Mouse (Mus musculus) intestine, embryonic 15.5 days (tissue): Measurements from ENCODE around the gene Tex52. TPM values are rescaled to one million over a fixed set of nuclear protein-coding genes. Genes with fewer than 3 reads are reported as not detected.
"Not testable (repeated sequence)": the region's sequence is repeated elsewhere in the genome, so short reads cannot be mapped to it uniquely, and the experiment has no call there.

Experiments
- ATAC-seq: fragments of 200-750 bp; cut with Nextera tagmentation; 2 replicates; pipeline ENCODE4 v1.8.0; 2017; ENCODE audit warnings: moderate TSS enrichment, moderate library complexity
- H3K27ac ChIP-seq: fragments of 300-500 bp; sonication (generic); 2 replicates; pipeline ENCODE4 v1.5.1; 2015; ENCODE audit warnings: mild to moderate bottlenecking, inconsistent platforms
- H3K27me3 ChIP-seq: fragments of 300-500 bp; sonication (generic); replicated peaks from 2 replicates; pipeline ENCODE4 v1.6.1; 2015; ENCODE audit warnings: inconsistent platforms
- H3K36me3 ChIP-seq: fragments of 300-500 bp; sonication (generic); 2 replicates; pipeline ENCODE4 v1.6.1; 2015; ENCODE audit warnings: inconsistent platforms
- H3K4me1 ChIP-seq: fragments of 300-500 bp; sonication (generic); replicated peaks from 2 replicates; pipeline ENCODE4 v1.6.1; 2015; ENCODE audit warnings: inconsistent platforms
- H3K4me2 ChIP-seq: fragments of 300-500 bp; sonication (generic); replicated peaks from 2 replicates; pipeline ENCODE4 v1.6.1; 2015; ENCODE audit warnings: mild to moderate bottlenecking, inconsistent platforms
- H3K4me3 ChIP-seq: fragments of 300-500 bp; sonication (generic); replicated peaks from 2 replicates; pipeline ENCODE4 v1.5.1; 2015; ENCODE audit warnings: inconsistent platforms
- H3K9ac ChIP-seq: fragments of 300-500 bp; sonication (generic); 2 replicates; pipeline ENCODE4 v1.6.1; 2015; ENCODE audit warnings: inconsistent platforms
- H3K9me3 ChIP-seq: fragments of 300-500 bp; sonication (generic); 2 replicates; pipeline ENCODE4 v1.6.1; 2016; ENCODE audit warnings: inconsistent platforms
- WGBS: fragments of 180-500 bp; shearing (Covaris S2); methylation state at CpG from one replicate; pipeline ENCODE4 v1.1.7; 2015; 5-methylcytosine and 5-hydroxymethylcytosine counted together
- polyA plus RNA-seq: library from polyadenylated mRNA; unstranded; fragments of >200 nt; fragmentation: Nextera tagmentation; extraction: Ambion mirVana; gene quantifications from 2 replicates; pipeline ENCODE4 v1.2.1, GENCODE M21; 2015

The Tex52 gene
- polyA plus RNA-seq, 1 experiment from 2014 or later: 0.13 TPM

DNA sequence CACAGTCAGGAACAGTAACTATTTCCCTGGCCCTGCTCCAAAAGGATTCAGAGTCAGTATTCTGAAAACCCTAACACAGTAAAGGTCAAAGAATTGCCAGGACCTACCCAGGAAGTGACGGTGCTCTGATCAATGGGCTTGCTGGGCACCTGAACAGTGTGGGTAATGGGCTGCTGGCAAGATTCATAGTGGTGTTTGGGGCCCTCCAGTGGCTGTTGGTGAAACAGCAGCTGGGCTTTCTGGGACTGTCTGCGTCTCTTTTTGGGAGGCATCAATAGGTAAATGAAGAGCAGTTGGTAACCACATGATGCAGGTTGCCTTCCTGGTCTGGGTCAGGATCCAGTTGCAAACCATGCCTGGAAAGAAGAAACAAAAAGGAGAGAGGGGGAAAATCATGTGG, 16.3 kb upstream of the Tex52 start:
- WGBS: 31% methylated on average over 2 of the region's 2 CpGs
- H3K9me3 ChIP-seq: no peaks in the 10 kb centered on the region
- no peak overlapping the region for H3K27ac ChIP-seq
- H3K9ac ChIP-seq: no peak overlapping the region
- H3K4me3 ChIP-seq: no peak overlapping the region
- H3K4me2 ChIP-seq: no peak overlapping the region
- H3K4me1 ChIP-seq: peaks cover 13% of the 10 kb centered on the region
- no peaks in the 10 kb centered on the region for H3K27me3 ChIP-seq
- ATAC-seq: no peak
- peaks cover 15% of the 10 kb centered on the region for H3K36me3 ChIP-seq

DNA sequence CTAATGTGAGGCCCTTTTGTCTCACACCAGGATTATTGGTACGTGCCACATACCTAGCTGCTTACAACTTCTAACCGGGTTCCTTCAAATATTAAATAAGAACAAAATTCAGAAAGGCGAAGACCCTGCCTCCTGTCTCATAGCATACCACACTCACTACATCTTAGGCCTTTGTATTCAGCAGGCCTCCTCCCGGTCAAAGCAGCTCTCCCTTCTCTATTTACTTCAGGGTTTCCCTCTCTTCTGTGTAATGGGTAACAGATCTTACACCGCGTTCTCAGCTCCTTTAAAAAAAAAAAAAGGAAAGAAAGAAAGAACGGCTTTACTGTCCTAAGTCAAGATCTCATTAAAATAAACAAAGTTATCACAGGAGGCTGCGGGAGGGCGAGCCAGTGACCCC, 13.4 kb upstream of the Tex52 start:
- no peaks in the 10 kb centered on the region for H3K27me3 ChIP-seq
- peak overlapping the region; percentile 96 for H3K27ac ChIP-seq
- H3K36me3 ChIP-seq: peaks cover 22% of the 10 kb centered on the region
- H3K9me3 ChIP-seq: no peaks in the 10 kb centered on the region
- peak overlapping the region; percentile 78 for H3K4me2 ChIP-seq
- WGBS: 13% methylated on average over 9 of the region's 9 CpGs
- ATAC-seq: no peak
- H3K9ac ChIP-seq: peak overlapping the region; percentile 89
- peaks cover 14% of the 10 kb centered on the region for H3K4me1 ChIP-seq
- H3K4me3 ChIP-seq: peak overlapping the region; percentile 98

DNA sequence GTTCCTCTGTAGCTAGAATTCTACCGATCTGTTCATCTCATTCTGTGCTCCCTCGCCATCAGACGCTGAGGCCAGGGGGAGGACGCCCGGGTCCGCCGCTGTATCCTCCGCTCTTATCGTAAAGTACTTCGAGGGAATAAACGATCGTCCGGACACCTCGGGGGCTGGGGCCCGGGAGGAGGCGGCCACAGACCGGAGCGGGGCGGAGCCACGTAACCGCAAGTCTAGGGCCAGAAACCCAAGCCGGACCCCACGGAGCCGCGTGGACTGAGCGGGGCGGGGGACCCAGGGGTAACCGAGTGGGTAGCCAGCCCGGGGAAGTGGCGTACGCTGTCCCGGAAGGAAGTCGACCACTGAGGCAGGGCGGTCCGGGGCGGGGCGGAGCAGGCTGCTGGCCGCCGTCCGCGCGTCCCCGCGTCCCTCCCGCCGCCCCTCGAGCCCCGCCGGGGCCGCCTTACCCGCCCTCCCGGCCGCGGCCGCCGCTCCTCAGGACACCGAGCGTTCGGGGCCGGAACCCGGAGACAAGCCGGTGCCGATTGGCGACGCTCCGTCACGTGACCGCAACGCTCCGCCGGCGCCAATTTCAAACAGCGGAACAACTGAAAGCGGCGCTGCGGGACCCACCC, 12.8 kb upstream of the Tex52 start, which contains the start of the genes Rhno1 and Foxm1:
Rhno1 (minus strand) TSS at position 531 of the 626 bp plus-strand sequence.
Foxm1 (plus strand) TSS at position 587 of the 626 bp plus-strand sequence.
- peak within 1 kb of the TSS; percentile 78 for H3K4me2 ChIP-seq
- no peaks in the 10 kb centered on the region for H3K27me3 ChIP-seq
- ATAC-seq: peak; percentile 93
- under 1% methylated on average over 76 of the region's 76 CpGs for WGBS
- H3K27ac ChIP-seq: peak within 1 kb of the TSS; percentile 96
- peaks cover 14% of the 10 kb centered on the region for H3K4me1 ChIP-seq
- H3K9me3 ChIP-seq: no peaks in the 10 kb centered on the region
- peak within 1 kb of the TSS; percentile 89 for H3K9ac ChIP-seq
- peaks cover 24% of the 10 kb centered on the region for H3K36me3 ChIP-seq
- peak within 1 kb of the TSS; percentile 98 for H3K4me3 ChIP-seq

DNA sequence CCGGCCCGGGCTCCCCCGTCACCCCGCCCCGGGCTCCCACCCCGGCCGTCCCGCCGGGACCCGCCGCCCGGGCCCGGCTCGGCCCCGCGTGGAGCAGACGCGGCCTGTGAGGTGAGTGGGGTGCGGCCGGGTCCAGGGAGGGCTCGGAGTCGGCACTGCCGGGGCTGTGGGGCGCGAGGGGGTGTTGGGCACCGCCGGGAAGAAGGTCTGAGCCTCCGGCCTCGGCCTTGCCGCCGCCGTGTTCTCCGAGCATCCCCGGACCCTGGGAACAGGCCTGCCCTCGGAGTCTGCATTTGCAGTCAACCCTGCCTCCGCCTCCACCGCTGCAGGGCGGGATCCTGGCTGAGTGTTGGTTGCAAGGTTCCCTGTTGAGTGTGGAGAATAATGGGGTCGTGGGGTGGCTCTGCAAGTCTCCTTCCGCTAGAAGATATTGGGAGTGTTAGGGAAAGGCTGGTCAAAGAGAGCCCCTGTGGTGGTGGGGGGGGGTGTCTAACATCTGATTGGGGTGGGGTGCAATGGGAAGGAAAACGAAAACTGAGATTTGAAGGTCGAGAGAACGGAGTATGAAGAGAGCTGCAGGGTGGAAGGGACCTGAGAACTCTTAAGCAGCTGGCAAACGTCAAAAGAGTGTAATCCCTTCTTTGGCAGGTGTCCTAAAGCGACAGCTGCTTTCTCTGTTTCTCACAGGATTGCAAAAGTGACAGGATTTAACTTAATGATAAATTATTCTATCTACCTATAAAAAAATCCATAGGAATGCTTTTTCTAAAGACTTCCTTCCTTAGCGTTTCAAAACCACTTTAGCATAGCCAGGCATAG, 12.0 kb upstream of the Tex52 start:
- H3K36me3 ChIP-seq: peaks cover 22% of the 10 kb centered on the region
- under 1% methylated on average over 45 of the region's 46 CpGs for WGBS
- peaks cover 14% of the 10 kb centered on the region for H3K4me1 ChIP-seq
- peak overlapping the region; percentile 98 for H3K4me3 ChIP-seq
- ATAC-seq: peak; percentile 60; the same call in 1 of the 2 replicates
- H3K27ac ChIP-seq: peak overlapping the region; percentile 96
- no peaks in the 10 kb centered on the region for H3K27me3 ChIP-seq
- no peaks in the 10 kb centered on the region for H3K9me3 ChIP-seq
- H3K9ac ChIP-seq: peak overlapping the region; percentile 89
- peak overlapping the region; percentile 78 for H3K4me2 ChIP-seq

DNA sequence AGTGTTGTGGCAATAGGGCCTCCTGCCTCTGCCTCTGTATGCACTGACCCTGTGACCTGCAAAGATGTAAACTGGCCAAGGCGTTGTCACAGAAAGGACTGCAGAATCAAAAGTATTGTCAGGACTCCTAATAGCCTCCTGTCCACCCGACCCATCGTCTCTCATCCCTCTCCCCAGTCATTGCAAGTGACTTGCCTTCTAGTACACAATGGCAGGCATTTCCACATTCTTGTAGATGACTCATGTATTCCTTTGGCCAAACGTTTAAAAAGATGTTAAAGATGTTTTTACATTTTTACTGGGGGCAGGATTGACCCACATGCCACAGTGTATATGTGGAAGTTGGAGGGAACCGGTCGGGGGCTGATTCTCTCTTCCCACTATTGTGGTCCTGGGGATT, 10.5 kb upstream of the Tex52 start:
- H3K4me2 ChIP-seq: no peak overlapping the region
- H3K4me3 ChIP-seq: no peak overlapping the region
- H3K27me3 ChIP-seq: no peaks in the 10 kb centered on the region
- H3K9ac ChIP-seq: no peak overlapping the region
- no peaks in the 10 kb centered on the region for H3K9me3 ChIP-seq
- peaks cover 22% of the 10 kb centered on the region for H3K36me3 ChIP-seq
- 74% methylated on average over 6 of the region's 6 CpGs for WGBS
- H3K27ac ChIP-seq: no peak overlapping the region
- ATAC-seq: no peak
- peaks cover 14% of the 10 kb centered on the region for H3K4me1 ChIP-seq

DNA sequence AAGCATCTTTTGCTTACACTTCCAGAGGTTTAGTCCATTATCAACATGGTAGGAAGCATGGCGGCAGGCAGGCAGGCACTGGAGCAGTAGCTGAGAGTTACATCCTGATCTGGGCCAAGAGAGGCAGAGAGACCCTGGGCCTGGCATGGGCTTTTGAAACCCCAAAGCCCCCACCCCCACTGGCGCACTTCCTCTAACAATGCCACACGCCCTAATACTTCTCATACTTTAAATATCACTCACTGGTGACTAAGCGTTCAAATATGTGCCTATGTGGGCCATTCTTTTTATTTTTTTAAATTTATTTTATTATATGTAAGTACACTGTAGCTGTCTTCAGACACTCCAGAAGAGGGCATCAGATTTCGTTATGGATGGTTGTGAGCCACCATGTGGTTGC, 8.8 kb upstream of the Tex52 start:
- Histone ChIP-seq H3K27ac (no peak overlapping the region), H3K36me3 (peaks cover 38% of the 10 kb centered on the region), H3K4me3 (no peak overlapping the region), H3K9me3 (no peaks in the 10 kb centered on the region), H3K4me2 (no peak overlapping the region), H3K9ac (no peak overlapping the region), H3K27me3 (no peaks in the 10 kb centered on the region), H3K4me1 (peaks cover 10% of the 10 kb centered on the region)
- WGBS: 88% methylated on average over 5 of the region's 5 CpGs
- no peak for ATAC-seq

DNA sequence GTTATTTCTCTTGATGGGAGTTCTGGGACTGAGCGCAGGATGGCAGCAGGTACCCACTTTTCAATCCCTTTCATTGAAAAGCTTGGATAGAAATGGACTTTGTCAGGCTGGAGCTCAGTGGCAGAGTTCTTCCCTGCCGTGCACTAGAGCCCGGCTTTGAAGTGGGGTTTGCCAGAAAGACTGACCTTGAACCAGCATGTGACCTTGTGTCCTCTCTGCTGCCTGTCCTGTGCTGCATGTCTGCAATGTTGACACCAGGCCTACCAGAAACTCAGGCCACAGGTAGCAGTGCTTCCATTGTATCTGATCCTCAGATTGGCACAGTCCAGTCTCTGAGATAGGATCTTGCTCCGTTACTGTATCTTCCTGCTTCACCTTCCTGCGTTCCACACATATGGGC, 5.2 kb upstream of the Tex52 start:
- H3K4me1 ChIP-seq: no peaks in the 10 kb centered on the region
- 88% methylated on average over 5 of the region's 5 CpGs for WGBS
- no peaks in the 10 kb centered on the region for H3K27me3 ChIP-seq
- no peak overlapping the region for H3K4me3 ChIP-seq
- no peak overlapping the region for H3K4me2 ChIP-seq
- no peaks in the 10 kb centered on the region for H3K9me3 ChIP-seq
- peaks cover 72% of the 10 kb centered on the region for H3K36me3 ChIP-seq
- H3K27ac ChIP-seq: no peak overlapping the region
- H3K9ac ChIP-seq: no peak overlapping the region
- no peak for ATAC-seq

DNA sequence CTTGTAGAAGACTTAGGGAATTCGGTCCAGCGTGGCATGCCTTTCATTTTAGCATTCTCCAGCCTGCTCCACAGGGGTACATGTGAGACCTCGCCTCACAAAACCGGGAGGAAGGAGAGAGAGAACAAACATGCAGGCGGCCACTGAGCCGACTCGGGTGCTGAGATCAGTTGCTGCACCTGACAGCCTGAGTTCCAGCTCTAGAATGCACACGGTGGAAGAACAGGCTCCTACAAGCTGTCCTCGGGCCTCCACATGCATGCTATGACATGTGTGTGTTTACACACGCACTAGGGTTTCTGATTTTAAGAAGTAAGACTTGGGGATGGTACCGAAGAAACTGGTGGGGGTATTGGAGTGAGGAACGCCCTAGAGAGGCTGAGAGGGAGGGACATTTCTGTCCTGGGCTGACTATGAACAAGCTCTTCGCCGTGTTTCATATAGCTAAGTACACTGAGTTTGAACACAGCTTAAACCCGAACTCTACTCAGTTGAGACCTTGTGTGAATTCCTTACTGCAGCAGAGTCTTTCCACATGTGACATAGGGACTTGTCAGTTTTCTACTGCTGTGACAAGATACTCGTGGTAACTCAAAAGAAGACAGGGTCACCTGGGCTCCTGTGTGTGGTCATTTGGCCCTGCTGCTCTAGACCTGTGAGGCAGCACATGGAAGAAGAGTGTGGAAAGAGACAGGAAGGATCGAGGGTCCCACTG, 1.3 kb downstream of the Tex52 start:
- 90% methylated on average over 17 of the region's 17 CpGs for WGBS
- no peak overlapping the region for H3K9ac ChIP-seq

DNA sequence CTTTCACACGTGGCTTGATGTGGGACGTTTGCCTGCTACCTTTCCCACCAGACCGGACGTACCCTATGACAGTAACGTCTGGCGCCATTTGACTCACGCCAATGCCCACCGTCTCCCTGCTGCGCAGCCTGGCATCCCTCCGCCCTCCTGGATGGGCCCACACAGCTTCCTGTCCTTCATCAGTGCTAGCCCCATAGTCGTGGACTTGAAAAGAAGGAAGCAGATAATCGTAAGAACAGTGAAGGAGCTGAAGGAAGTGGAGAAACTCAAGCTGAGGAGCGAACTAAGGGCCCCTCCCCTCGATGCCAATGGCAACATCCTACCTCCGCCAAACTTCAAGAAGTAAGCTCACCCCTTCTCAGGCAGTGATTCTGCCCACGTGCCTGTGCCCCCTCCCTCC, 4.4 kb downstream of the Tex52 start:
- no peaks in the 10 kb centered on the region for H3K4me1 ChIP-seq
- ATAC-seq: no peak

More for the DNA sequence above, 1.3 kb downstream of the Tex52 start:
- H3K9me3 ChIP-seq: no peaks in the 10 kb centered on the region
- no peak overlapping the region for H3K4me3 ChIP-seq
- peaks cover 37% of the 10 kb centered on the region for H3K36me3 ChIP-seq
- no peaks in the 10 kb centered on the region for H3K27me3 ChIP-seq
- ATAC-seq: no peak
- H3K4me2 ChIP-seq: no peak overlapping the region
- H3K4me1 ChIP-seq: no peaks in the 10 kb centered on the region
- H3K27ac ChIP-seq: no peak overlapping the region

DNA sequence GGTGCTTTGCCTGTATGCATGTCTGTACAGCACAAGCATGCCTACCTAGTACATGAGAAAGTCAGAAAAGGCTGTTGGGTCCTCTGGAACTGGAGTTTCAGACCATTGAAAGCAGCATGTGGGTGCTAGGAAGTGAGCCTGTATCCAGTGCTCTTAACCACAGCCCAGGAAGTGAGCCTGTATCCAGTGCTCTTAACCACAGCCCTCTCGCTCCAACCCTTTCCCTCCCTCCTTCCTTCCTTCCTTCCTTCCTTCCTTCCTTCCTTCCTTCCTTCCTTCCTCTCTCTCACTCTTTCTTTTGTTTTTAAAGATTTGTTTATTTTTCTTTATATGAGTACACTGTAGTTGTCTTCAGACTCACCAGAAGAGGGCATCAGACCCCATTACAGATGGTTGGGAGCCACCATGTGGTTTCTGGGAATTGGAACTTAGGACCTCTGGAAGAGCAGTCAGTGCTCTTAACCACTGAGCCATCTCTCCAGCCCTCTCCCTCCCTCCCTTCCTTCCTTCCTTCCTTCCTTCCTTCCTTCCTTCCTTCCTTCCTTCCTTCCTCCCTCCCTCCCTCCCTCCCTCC, 5.4 kb downstream of the Tex52 start:
- not testable (repeated sequence) for H3K9me3 ChIP-seq, H3K27ac ChIP-seq, ATAC-seq, H3K4me2 ChIP-seq, H3K4me3 ChIP-seq, H3K9ac ChIP-seq, H3K36me3 ChIP-seq, H3K27me3 ChIP-seq, H3K4me1 ChIP-seq
- WGBS: 59% methylated on average over 1 of the region's 1 CpGs

More for the DNA sequence above, 4.4 kb downstream of the Tex52 start:
- no peaks in the 10 kb centered on the region for H3K9me3 ChIP-seq
- H3K36me3 ChIP-seq: peaks cover 7% of the 10 kb centered on the region; the same call in 1 of the 2 replicates
- no peak overlapping the region for H3K4me3 ChIP-seq
- 83% methylated on average over 16 of the region's 16 CpGs for WGBS
- H3K27ac ChIP-seq: no peak overlapping the region
- H3K4me2 ChIP-seq: no peak overlapping the region
- H3K27me3 ChIP-seq: no peaks in the 10 kb centered on the region
- no peak overlapping the region for H3K9ac ChIP-seq

DNA sequence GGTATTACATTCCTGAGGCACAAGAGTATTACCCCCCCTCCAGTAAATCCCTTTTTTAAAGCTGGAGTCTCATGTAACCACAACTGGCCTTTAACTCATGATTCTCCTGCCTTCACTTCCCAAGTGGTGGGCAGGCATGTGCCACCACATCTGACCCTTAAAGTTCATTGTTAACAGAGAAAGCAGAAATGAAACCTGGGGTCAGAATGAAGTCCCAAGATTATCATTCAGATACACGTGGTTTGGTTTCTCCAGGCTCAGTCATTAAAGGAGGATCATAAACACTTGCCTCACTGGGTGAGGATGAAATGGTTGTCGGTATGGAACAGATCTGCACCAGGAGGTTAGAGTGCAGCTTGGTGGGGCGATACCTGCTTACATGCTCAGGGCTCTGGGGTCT, 6.0 kb downstream of the Tex52 start:
- Histone ChIP-seq H3K9me3 (no peaks in the 10 kb centered on the region), H3K9ac (no peak overlapping the region), H3K4me3 (no peak overlapping the region), H3K4me2 (no peak overlapping the region), H3K36me3 (peaks cover 2% of the 10 kb centered on the region; the same call in 1 of the 2 replicates), H3K27me3 (no peaks in the 10 kb centered on the region), H3K27ac (no peak overlapping the region), H3K4me1 (no peaks in the 10 kb centered on the region)
- WGBS: 58% methylated on average over 3 of the region's 3 CpGs
- ATAC-seq: no peak

DNA sequence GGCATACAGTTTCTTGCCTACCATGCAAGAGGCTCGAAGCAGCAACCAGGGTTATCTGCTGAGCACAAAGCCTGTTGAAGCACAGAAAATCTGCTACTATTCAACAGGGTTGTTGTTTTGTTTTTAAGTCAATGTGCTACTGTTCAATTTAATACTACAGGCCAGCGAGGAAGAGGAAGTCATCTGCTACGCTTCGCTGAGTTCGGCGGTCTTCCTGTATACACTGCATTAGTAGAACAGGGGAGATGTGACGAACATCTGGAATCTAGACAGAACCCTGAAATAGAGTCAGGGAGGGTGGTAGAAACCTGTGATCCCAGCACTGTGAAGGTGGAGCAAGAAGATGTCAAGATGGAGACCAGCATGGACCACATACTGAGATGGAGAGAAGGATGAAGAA, 8.5 kb downstream of the Tex52 start:
- Histone ChIP-seq H3K9ac (no peak overlapping the region), H3K27ac (no peak overlapping the region), H3K36me3 (no peaks in the 10 kb centered on the region), H3K4me1 (0 out of 2 replicates have a peak, but pooled peaks cover 1% of the 10 kb centered on the region), H3K4me3 (no peak overlapping the region), H3K4me2 (no peak overlapping the region), H3K27me3 (no peaks in the 10 kb centered on the region), H3K9me3 (no peaks in the 10 kb centered on the region)
- no peak for ATAC-seq
- WGBS: 79% methylated on average over 7 of the region's 7 CpGs
